Mouse (Mus musculus) megakaryocyte-erythroid progenitor cell, adult 5-6 weeks (primary cell): ENCODE results near the gene Sycn. TPM values are rescaled to one million over a fixed set of nuclear protein-coding genes. Genes with fewer than 3 reads are reported as not detected.
A peak's percentile ranks its signal among the peaks of the same experiment; 100 is the strongest.

Experiments
- ATAC-seq: replicated peaks from 2 replicates; pipeline ENCODE4 v1.8.0; 2016; ENCODE audit warnings: mild to moderate bottlenecking, inconsistent platforms; ENCODE audit not compliant: severe bottlenecking, poor library complexity, low FRiP score, low TSS enrichment
- total RNA-seq, 2 experiments: library from RNA; stranded (forward) in 1 of 2; stranded (reverse) in 1 of 2; fragments of 200-1000, 215-1000 nt in 1 of 2; fragments of >200 nt in 1 of 2; fragmentation: Nextera tagmentation in 1 of 2; gene quantifications; 2 replicates each; pipeline ENCODE4 v1.2.3; 2014 to 2017

Sycn gene
- total RNA-seq, 2 experiments from 2014 or later: not detected

- ATAC-seq: no peak
These were observed 15.4 kb downstream of the Sycn start for GRCm38 (mm10) chr7:28555939-28556535.

- no peak for ATAC-seq
These were observed 16.4 kb downstream of the Sycn start for GRCm38 (mm10) chr7:28557069-28557468.

DNA sequence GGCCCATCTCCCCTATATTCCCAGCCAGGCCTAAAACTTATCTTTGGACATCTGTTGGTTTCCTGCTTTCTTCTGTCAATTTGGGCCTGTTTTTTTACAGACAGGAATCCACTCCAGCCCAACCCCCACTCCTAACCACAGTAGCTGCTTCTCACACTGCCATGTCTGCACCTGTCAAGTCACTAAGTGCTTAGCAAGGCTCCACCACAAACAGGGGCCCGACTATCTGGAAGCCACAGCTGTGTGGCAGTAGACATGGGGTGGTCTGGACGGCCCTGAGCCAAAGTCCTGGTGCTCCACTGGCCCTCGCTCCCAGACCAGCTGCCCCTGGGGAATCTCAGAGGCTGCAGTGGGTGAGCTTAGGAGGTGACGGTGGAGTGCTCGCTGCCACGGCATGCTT is 17.0 kb downstream of the Sycn start:
- ATAC-seq: peak; percentile 66

GRCm38 (mm10) chr7:28558486-28558885 is 17.8 kb downstream of the Sycn start:
- ATAC-seq: no peak; the same call in 1 of the 2 replicates

DNA sequence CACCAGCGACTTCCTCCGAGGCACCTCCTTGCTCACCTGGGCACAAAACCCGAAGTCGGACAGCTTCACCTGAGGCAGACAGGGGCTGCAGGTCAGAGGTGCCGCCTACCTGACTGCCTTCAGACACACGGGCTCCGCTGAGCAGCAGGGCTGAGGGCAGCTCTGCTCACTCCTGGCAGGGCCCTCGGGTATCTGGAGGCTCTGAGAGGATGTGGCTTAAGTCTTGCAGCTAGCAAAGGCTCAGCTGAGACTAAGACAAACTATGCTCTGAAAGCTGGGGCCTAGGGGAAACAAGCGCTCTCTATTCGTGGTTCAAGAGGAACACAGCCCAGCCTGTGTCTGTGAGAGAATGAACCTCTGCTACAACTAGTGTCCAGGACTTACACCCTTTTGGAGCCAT is 20.2 kb downstream of the Sycn start:
- no peak for ATAC-seq

DNA sequence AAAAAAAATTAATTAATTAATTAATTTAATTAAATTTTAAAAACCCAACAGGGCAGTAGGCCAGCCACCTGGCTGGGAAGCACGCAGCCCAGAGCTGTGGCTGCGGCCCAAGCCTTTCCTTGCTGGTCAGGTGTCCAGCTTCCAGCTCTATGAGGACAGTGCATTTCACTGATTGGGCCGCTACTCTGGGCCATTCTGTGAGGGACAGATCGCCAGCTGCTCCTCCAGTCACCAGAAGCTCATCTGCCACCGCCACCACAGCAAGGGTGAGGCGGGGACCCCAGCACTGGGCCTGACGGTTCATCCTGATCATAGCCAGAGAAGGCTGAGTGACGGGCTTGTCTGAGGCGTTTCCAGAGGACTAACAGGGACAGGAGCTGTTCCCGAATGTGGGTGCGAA is 21.3 kb downstream of the Sycn start:
- ATAC-seq: no peak

DNA sequence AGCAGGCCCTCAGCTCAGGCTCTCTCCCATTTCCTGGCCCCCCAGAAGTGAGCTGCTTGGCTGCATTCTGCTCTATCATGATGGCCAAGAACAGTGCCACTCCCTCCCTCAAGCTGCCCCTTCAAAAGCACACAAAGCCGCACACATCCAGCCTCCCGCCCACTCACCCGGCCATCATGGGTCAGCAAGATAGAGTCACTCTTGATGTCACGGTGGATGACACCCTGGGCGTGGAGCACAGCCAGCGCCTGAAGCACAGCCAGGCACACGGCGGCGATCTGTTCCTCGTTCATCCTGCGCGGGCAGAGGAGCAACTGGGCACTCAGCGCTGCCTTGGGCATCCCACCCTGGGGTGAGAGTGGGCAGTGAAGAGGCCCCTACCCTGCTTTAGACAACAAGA is 21.7 kb downstream of the Sycn start:
- ATAC-seq: no peak

DNA sequence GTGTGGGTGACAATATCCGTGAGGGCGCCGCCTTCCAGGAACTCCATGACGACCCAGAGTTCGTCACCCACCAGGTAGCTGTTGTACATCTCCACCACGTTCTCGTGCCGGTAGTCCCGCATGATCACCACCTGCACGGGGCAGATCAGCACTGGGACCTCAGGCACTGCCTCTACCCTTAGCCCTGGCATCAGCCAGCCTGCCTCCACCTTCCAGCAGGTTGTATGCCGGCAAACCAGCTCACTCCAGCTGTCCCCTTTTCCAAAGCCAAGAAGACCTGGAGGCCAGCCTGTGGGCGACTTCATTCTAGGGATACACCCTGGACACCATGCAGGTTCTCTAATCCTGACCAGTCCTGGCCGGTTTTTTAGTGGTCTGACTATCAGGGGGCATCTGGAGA is 22.3 kb downstream of the Sycn start:
- no peak for ATAC-seq

DNA sequence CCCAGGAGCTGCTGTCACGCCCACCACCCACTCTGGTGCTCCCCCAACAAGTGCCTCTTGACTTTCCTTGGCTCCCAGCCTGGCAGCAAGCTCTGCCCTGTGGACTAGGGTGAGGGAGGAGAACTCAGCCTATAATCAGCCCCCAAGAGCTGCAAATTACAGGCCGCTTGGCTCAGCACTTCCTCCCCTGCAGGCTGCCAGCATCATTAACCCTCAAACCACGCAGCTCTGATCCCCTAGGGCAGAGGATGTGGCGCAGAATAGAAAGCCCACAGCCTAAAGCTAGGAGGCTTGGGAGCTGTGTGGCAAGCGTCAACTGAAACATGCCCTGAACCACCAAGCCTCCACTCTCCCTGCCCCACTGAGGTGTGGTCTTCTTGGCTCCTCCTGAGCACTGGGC is 24.7 kb downstream of the Sycn start:
- ATAC-seq: no peak

- ATAC-seq: no peak
These were observed 26.9 kb downstream of the Sycn start for GRCm38 (mm10) chr7:28567539-28567938.

- ATAC-seq: peak; percentile 41; the same call in 1 of the 2 replicates
These were observed 27.6 kb downstream of the Sycn start for GRCm38 (mm10) chr7:28568253-28568652.

GRCm38 (mm10) chr7:28570291-28570981 is 29.8 kb downstream of the Sycn start:
- 0 out of 2 replicates have a peak, but pooled peaks have one; percentile 18 for ATAC-seq

DNA sequence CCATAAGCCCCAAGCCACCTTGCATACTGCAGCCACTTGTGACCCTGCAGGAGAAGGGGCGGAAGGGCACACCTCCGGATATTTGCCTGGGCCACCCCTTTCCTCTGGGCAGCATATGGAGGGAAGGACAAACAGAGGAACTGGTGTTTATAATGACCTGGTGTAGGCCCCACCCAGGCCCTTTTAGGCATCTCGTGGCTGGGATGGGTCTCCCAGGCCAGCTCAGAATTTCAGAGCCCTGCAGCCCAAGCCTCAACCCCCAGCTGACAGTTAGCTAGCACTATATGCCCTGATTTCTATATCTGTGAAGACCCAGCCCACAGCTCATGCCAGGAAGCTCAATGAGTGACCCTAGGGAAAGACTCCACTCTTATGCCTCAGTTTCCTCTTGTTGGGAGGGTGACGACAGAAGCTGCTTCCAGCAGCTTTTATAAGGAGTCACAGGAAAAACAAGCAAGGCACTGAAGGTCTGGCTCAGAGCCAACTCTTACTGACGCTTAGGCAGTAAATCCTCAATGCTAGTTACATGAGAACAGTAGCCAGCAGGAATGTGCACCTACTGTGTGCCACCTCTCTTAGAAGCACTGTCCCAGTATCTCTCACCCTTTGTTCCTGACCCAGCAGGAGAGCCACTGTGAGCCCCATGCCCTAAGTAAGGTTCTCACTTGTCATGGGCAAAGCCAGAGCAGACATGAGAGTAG is 30.4 kb downstream of the Sycn start:
- ATAC-seq: no peak

DNA sequence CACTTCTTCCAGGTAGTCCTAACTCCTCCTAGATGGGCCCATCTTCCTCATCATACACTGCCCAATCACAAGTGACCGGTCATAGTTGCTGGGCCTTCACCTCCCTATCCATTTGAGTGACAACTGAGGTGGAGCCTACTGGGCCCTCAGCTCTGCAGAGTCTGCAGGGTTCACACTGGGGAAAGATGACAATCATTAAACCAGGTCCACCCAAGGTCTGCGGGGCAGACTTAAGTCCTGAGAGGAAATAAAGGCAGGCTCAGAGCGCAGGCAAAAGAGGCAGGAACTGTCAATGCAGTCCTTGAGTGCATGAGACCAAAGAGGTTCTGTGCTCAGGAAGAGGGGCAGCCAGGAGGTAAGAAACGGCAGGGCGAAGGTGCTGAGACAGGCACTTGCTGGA is 32.0 kb downstream of the Sycn start:
- ATAC-seq: no peak

GRCm38 (mm10) chr7:28573236-28573635 is 32.6 kb downstream of the Sycn start:
- ATAC-seq: no peak

GRCm38 (mm10) chr7:28575597-28575996 is 34.9 kb downstream of the Sycn start:
- peak; percentile 62 for ATAC-seq

GRCm38 (mm10) chr7:28576271-28576914 is 35.7 kb downstream of the Sycn start:
- peak; percentile 73 for ATAC-seq

DNA sequence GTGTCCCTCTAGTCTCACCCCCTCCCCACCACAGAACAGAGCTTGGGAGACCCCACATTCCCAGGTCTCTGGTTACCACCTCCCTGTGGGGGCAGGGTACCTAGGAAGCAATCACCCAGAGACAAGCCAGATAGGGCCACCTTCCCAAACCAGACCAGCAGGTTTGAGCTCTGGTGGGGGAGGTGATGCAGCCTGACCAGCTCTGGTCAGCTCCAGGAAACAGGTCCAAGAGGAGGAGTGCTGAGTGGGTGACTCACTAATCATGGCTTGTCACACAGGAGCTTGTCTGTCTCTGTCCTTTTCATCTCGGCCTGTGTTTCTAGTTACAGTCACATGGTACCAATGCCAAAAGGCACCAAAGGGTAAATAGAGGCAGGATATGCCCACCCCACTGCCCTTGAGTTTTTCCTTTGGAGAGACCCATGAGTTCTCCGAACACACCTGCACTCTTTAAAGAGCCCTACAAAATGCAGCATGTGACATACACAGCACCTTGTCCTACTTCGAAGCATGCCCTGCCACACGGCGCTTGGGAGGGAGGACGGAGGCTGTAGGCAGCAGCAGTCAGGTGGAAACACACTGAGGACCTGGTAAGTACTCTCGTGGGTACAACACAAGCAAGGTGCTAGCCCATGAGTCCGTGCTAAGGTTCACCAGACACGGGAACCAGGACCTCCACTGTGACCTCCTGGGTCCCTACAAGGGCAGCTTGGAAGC is 37.3 kb downstream of the Sycn start:
- ATAC-seq: no peak

DNA sequence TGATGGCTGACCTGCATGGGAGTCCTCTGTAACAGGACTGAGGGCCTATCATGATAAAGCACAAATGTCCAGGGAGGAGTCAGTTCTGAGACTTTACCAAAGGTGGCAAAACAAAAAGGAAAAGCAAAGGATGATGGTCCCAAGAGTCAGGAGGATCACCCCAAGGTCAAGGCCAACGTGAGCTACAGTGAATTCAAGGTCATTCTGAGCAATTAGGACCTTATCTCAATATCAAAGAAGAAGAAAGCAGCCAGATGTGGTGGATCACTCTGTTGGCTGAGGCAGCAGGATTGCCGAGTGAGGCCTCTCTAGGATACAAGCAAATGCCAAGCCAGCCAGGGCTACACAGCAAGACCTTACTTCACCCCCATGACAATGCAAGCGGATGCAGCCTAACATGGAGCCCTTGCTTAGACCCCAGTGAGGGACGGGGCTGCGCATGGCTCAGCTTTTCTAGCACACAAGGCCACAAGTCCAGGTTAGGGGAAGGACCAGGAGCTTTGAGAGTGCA is 37.9 kb downstream of the Sycn start:
- no peak for ATAC-seq
